Mouse (Mus musculus): ENCODE data around the gene Arl6. TPM values are rescaled to one million over a fixed set of nuclear protein-coding genes. Genes with fewer than 3 reads are reported as not detected.
A peak's percentile ranks its signal among the peaks of the same experiment; 100 is the strongest.

Gene Arl6
- polyA plus RNA-seq, 1 experiment from 2014 or later, result 36.2 TPM

DNA sequence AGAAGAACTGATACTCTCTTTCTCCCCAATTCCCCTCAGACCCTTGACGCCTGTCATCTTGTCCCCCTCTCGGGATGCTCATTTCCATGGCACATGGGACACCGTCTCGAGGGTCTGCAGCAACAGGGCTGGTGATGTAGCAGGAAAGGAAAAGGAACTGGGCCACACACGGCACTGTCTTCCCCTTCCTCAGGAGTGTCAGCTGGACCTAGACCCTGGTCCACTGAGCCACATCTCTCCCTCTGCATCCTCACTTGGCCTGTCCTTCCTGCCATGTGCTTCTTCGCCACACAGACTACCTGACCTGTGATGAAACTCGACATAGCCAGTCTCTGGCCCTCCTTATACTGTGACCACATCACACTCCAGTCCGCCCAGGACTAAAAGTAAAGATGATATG lies 52.3 kb downstream of the Arl6 start:
- ATAC-seq (ENCODE audit: insufficient read depth) (no peak), DNase-seq (no peak)
- no peak overlapping the region for H3K4me2 ChIP-seq
- peaks cover 3% of the 10 kb centered on the region; the same call in 1 of the 2 replicates for H3K4me1 ChIP-seq (ENCODE audit: insufficient read depth)
- no peak overlapping the region for H3K4me3 ChIP-seq (ENCODE audit: low read depth, low read length)
- no peak overlapping the region for H3K27ac ChIP-seq (ENCODE audit: low read depth)
- 88% methylated on average over 8 of the region's 8 CpGs for WGBS
- H3K9me3 ChIP-seq (ENCODE audit: low read depth, low read length), result no peaks in the 10 kb centered on the region
- no peak overlapping the region for H3K9ac ChIP-seq
- H3K27me3 ChIP-seq (ENCODE audit: insufficient read depth, low read length), result no peaks in the 10 kb centered on the region
- no peak for TF ChIP-seq CTCF (IDR thresholded peaks at IDR 0.05; ENCODE audit: low read depth)
- H3K36me3 ChIP-seq (ENCODE audit: insufficient read depth), result no peaks in the 10 kb centered on the region

GRCm38 (mm10) chr16:59586276-59586675 lies 52.9 kb downstream of the Arl6 start:
- H3K4me3 ChIP-seq (ENCODE audit: low read depth, low read length), result no peak overlapping the region
- TF ChIP-seq CTCF (IDR thresholded peaks at IDR 0.05; ENCODE audit: low read depth), result no peak
- H3K4me1 ChIP-seq (ENCODE audit: insufficient read depth), result peaks cover 3% of the 10 kb centered on the region; the same call in 1 of the 2 replicates
- ATAC-seq (ENCODE audit: insufficient read depth), result peak; percentile 64; the same call in 1 of the 2 replicates
- no peak overlapping the region for H3K9ac ChIP-seq
- H3K36me3 ChIP-seq (ENCODE audit: insufficient read depth), result no peaks in the 10 kb centered on the region
- no peaks in the 10 kb centered on the region for H3K27me3 ChIP-seq (ENCODE audit: insufficient read depth, low read length)
- DNase-seq, result peak; percentile 22
- H3K27ac ChIP-seq (ENCODE audit: low read depth), result no peak overlapping the region
- WGBS, result 20% methylated on average over 6 of the region's 6 CpGs
- no peak overlapping the region for H3K4me2 ChIP-seq
- no peaks in the 10 kb centered on the region for H3K9me3 ChIP-seq (ENCODE audit: low read depth, low read length)

- H3K9ac ChIP-seq, result no peak overlapping the region
- H3K4me3 ChIP-seq (ENCODE audit: low read depth, low read length), result no peak overlapping the region
- no peaks in the 10 kb centered on the region for H3K9me3 ChIP-seq (ENCODE audit: low read depth, low read length)
- H3K27me3 ChIP-seq (ENCODE audit: insufficient read depth, low read length), result no peaks in the 10 kb centered on the region
- 70% methylated on average over 4 of the region's 4 CpGs for WGBS
- DNase-seq, result no peak
- no peak overlapping the region for H3K4me2 ChIP-seq
- H3K4me1 ChIP-seq (ENCODE audit: insufficient read depth), result peaks cover 3% of the 10 kb centered on the region; the same call in 1 of the 2 replicates
- 0 out of 2 replicates have a peak, but pooled peaks have one; percentile 33 for ATAC-seq (ENCODE audit: insufficient read depth)
- H3K36me3 ChIP-seq (ENCODE audit: insufficient read depth), result no peaks in the 10 kb centered on the region
- no peak for TF ChIP-seq CTCF (IDR thresholded peaks at IDR 0.05; ENCODE audit: low read depth)
- H3K27ac ChIP-seq (ENCODE audit: low read depth), result no peak overlapping the region
Measured at GRCm38 (mm10) chr16:59585706-59586244, 53.4 kb downstream of the Arl6 start.

GRCm38 (mm10) chr16:59583515-59583914 lies 55.7 kb downstream of the Arl6 start:
- Histone ChIP-seq H3K4me2 (no peak overlapping the region), H3K27ac (ENCODE audit: low read depth) (no peak overlapping the region), H3K9ac (no peak overlapping the region), H3K4me1 (ENCODE audit: insufficient read depth) (peaks cover 3% of the 10 kb centered on the region; the same call in 1 of the 2 replicates), H3K27me3 (ENCODE audit: insufficient read depth, low read length) (no peaks in the 10 kb centered on the region), H3K36me3 (ENCODE audit: insufficient read depth) (no peaks in the 10 kb centered on the region), H3K9me3 (ENCODE audit: low read depth, low read length) (no peaks in the 10 kb centered on the region), H3K4me3 (ENCODE audit: low read depth, low read length) (no peak overlapping the region)
- 79% methylated on average over 5 of the region's 5 CpGs for WGBS
- ATAC-seq (ENCODE audit: insufficient read depth), result no peak
- DNase-seq, result no peak
- TF ChIP-seq CTCF (IDR thresholded peaks at IDR 0.05; ENCODE audit: low read depth), result no peak

- no peak for DNase-seq
- Histone ChIP-seq H3K27ac (ENCODE audit: low read depth) (no peak overlapping the region), H3K9me3 (ENCODE audit: low read depth, low read length) (no peaks in the 10 kb centered on the region), H3K36me3 (ENCODE audit: insufficient read depth) (no peaks in the 10 kb centered on the region), H3K4me3 (ENCODE audit: low read depth, low read length) (no peak overlapping the region), H3K27me3 (ENCODE audit: insufficient read depth, low read length) (no peaks in the 10 kb centered on the region), H3K4me1 (ENCODE audit: insufficient read depth) (no peaks in the 10 kb centered on the region), H3K9ac (no peak overlapping the region), H3K4me2 (no peak overlapping the region)
- WGBS, result 83% methylated on average over 8 of the region's 8 CpGs
- no peak for ATAC-seq (ENCODE audit: insufficient read depth)
- no peak for TF ChIP-seq CTCF (IDR thresholded peaks at IDR 0.05; ENCODE audit: low read depth)
Measured at GRCm38 (mm10) chr16:59579237-59579636, 60.0 kb downstream of the Arl6 start.

GRCm38 (mm10) chr16:59573961-59574360 lies 65.2 kb downstream of the Arl6 start:
- TF ChIP-seq CTCF (IDR thresholded peaks at IDR 0.05; ENCODE audit: low read depth), result no peak
- Histone ChIP-seq H3K36me3 (ENCODE audit: insufficient read depth) (no peaks in the 10 kb centered on the region), H3K9ac (no peak overlapping the region), H3K4me3 (ENCODE audit: low read depth, low read length) (no peak overlapping the region), H3K27ac (ENCODE audit: low read depth) (no peak overlapping the region), H3K27me3 (ENCODE audit: insufficient read depth, low read length) (no peaks in the 10 kb centered on the region), H3K4me2 (no peak overlapping the region), H3K9me3 (ENCODE audit: low read depth, low read length) (no peaks in the 10 kb centered on the region), H3K4me1 (ENCODE audit: insufficient read depth) (no peaks in the 10 kb centered on the region; the same call in 1 of the 2 replicates)
- ATAC-seq (ENCODE audit: insufficient read depth), result no peak
- WGBS, result 82% methylated on average over 11 of the region's 11 CpGs
- DNase-seq, result no peak

DNA sequence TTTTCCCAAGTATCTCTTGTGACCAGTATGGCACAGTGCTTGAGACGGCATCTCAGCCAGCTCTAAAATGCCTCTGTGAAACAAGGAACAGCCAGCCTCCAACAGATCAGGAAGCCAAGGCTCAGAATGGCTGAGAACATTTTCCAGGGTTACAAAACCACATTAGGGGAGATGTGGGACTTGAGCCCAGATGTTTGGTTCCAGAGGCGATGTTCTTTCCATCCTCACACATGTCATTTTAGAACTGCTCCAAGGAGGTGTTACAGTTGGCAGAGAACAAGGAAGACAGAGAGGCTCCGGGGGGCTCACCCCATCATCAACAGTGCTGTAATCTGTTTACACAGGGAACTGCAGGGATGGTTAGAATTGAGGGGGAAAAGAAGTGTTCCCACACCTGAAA lies 66.5 kb downstream of the Arl6 start:
- ATAC-seq (ENCODE audit: insufficient read depth), result peak; percentile 28; the same call in 1 of the 2 replicates

More for the DNA sequence above, 66.5 kb downstream of the Arl6 start:
- TF ChIP-seq CTCF (IDR thresholded peaks at IDR 0.05; ENCODE audit: low read depth), result no peak
- Histone ChIP-seq H3K4me3 (ENCODE audit: low read depth, low read length) (no peak overlapping the region), H3K4me2 (no peak overlapping the region), H3K9ac (no peak overlapping the region), H3K36me3 (ENCODE audit: insufficient read depth) (no peaks in the 10 kb centered on the region), H3K27ac (ENCODE audit: low read depth) (no peak overlapping the region), H3K4me1 (ENCODE audit: insufficient read depth) (no peaks in the 10 kb centered on the region; the same call in 1 of the 2 replicates), H3K27me3 (ENCODE audit: insufficient read depth, low read length) (no peaks in the 10 kb centered on the region), H3K9me3 (ENCODE audit: low read depth, low read length) (no peaks in the 10 kb centered on the region)
- DNase-seq, result peak; percentile 33
- 46% methylated on average over 3 of the region's 3 CpGs for WGBS
